Mouse (Mus musculus) layer of hippocampus, adult 9-10 months (tissue): Measurements from ENCODE around the gene Ggn.
"Not testable (repeated sequence)": the region's sequence is repeated elsewhere in the genome, so short reads cannot be mapped to it uniquely, and the experiment has no call there.

ENCODE experiments used
- DNase-seq: peaks from one replicate; pipeline ENCODE4 v3.0.0; 2022; ENCODE audit warnings: low spot score

Ggn gene

GRCm38 (mm10) chr7:29162294-29162693, 7.7 kb upstream of the Ggn start:
- DNase-seq = no peak

DNA sequence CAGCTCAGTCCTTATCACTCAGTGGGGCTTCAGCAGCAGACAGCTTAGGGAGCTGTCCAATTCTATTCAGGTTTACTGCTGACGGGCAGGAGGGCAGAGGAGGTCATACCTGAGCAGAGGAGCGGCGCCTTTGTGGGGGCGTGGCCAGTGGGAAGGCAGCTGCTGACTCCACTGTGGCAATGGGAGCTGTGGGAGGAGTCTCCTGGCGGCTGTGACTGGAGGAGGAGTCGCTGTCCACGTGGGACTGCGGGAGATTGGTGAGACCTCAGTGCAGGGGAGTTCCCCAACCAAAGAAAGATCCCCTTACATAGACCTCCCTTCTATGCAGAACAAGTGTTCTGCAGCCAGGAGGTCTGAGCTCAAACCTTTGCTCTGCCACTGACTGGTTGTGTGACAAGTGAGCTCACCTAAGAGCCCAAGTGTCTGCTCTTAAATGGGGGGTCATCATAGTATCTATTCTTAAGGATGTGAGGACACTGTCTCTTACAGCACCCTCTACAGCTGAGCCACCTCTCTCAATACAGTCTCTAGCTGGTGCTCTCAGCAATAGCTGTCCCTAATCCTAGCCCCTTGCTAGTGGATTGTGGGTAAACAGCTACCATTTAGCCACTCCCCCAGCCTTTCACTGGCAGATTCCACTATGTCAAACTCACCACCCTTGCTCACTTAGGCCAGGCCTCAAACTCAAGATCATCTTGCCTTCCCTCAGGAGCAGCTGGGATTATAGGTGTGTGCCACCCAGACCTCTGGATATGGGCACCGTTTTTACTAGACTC, 7.1 kb upstream of the Ggn start:
- DNase-seq = no peak

DNA sequence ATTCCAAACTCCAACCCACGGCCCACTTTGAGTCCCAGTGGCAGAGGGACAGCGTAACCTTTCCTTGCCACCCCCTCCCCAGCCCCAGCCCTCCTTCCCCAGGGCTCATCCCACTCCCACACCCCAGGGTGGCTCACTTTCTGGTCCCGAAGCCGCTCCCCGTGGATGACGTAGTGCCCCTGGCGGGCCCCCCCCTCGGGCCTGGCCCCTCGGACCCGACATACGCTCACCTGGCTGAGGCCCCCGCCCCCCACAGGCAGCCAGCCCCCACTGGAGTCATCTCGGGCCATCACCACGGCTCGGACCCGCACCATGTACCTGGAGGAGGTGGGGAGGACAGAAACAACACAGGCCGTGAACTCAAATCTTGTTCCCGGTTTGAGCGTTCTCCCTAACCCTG, 2.4 kb upstream of the Ggn start:
- no peak for DNase-seq

DNA sequence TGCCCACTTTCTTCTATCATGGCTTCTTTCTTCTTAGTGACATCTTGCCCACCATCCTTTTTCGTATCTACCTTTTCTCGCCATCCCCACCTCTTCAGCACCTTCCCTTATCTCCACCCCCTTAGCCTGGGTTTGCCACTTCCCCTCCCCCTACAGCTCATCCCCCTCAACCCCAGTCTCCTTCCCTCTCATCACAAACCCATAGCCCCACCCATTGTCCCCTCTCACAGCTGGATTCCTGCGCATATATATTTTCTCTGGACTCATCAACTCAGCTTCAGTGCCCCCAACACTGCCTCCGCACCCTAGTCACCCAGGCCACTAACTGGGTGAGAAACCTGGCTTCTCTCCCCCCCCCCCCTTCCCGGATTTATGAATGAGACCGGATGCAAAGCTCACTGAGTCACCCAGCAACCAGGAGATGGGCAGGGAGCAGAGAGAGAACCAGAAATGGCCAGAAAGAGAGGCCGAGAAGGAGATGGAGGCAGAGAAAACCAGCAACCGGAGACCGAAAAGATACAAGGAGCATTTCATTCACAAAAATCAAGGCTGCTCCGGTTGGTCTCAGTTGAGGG, 1.8 kb upstream of the Ggn start:
- no peak for DNase-seq

DNA sequence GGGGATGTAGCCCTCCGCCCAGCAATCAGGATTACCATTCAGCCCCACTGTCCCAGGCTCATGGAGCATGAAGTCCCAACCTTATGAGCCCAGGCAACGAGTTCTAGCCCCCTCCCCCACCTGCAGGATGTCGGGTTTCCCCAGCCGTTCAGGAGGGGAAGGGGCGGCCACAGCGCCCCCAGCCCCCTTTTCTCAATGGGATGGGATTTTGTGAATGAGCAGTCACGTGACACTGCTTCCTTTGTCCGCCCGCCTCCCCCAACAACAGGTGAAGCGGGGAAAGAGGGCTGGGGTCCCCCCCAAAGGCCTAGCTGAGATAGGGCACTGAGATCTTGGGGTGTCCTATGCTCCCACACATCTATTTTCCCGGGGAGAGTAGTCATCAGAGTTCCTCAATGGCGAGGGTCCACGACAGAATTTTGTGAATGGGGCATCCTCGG, 1.2 kb upstream of the Ggn start:
- DNase-seq = no peak

DNA sequence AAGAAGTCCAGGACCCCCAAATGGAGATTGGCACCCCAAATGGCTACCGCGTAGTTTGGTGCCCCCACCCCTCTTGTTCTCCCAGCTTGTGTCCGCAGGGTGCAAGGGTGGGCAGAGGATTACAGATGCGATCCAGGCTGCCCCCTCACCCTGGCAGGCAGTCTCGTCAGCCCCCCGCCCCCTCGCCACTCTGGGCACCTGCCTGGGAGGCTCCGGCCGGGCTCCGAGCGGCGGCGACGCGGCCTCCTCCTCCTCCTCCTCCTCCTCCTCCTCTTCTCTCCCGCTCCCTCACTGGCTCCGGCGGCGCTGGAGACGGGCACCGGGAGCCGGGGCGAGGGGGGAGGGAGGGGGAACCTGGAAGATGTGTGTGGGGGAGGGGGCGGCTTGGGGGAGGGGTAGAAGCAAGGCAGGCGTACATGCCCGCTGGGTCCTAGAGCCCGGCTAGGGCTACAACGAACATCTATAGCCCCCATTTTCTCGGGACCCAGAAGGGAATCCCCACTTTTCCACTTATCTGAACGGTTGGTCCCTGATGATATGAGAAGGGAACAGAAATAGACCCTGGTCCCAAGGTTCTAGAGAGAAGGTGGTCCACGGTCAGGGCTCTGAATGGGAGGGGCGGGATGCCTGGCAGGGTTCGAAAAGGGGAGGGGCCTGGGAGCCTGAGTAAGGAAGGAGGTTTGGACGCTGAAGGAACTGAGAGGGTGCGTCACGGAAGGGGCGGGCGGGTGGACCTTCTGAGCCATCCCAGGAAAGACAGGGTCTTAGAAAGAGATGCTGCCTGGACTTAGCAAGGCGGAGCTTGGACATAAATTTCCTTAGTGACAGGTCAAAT, 562 bp upstream of the Ggn start:
- DNase-seq = no peak

DNA sequence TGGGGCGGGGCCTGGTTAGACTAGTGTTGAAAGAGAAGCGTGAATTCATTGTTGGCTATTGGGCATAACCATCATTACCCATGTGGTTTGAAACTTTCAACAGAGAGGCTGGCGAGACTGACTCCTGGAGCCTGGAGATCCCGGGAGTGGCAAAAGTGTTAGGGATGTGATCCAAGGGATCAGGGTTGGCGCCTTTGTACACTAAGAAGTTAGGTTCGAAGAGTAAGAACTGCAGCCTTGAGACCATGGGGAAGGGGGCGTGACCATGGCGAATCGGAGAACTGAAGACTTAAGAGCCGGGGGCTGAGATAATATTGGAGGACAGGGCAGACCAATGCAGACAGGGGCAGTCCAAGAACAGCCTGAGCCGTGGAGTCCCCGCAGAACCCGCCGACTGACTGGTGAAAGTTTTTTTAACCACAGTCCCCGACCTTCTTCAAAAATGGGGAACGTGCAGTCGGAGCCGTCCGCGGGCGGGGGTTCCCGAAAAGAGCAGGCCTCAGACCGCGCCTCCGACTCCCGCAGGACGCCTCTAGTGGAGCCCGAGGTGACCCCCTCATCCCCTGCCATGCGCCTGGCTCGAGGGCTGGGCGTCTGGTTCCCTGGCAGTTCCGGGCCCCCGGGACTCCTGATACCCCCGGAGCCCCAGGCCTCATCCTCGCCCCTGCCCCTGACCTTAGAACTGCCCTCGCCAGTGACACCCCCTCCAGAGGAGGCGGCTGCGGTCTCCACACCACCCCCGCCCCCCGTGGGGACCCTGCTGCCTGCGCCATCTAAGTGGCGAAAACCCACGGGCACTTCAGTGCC, 948 bp downstream of the Ggn start:
- DNase-seq = no peak

GRCm38 (mm10) chr7:29171562-29172097, 1.6 kb downstream of the Ggn start:
- DNase-seq = no peak

- DNase-seq = no peak
These were observed 2.5 kb downstream of the Ggn start for GRCm38 (mm10) chr7:29172390-29173016.

GRCm38 (mm10) chr7:29178106-29178505, 8.1 kb downstream of the Ggn start:
- no peak for DNase-seq

DNA sequence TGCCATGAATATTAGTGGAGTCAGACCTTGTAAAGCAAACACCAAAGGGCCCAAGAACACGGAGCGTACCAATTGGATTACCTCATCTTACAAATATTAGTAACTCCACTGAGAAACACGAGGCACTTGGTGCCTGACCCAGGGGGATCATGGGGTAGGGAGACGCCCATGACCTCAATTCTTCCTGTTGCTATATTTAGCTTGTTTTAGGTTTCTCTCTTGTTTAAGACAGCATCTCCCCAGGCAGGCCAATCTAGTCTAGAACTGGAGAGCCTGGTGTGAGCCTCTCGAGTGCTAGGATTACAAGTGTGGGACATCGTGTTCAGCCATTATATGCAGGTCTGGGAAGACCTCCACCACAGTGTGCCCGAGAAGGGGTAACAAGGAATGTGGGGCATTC, 9.3 kb downstream of the Ggn start:
- DNase-seq = no peak

DNA sequence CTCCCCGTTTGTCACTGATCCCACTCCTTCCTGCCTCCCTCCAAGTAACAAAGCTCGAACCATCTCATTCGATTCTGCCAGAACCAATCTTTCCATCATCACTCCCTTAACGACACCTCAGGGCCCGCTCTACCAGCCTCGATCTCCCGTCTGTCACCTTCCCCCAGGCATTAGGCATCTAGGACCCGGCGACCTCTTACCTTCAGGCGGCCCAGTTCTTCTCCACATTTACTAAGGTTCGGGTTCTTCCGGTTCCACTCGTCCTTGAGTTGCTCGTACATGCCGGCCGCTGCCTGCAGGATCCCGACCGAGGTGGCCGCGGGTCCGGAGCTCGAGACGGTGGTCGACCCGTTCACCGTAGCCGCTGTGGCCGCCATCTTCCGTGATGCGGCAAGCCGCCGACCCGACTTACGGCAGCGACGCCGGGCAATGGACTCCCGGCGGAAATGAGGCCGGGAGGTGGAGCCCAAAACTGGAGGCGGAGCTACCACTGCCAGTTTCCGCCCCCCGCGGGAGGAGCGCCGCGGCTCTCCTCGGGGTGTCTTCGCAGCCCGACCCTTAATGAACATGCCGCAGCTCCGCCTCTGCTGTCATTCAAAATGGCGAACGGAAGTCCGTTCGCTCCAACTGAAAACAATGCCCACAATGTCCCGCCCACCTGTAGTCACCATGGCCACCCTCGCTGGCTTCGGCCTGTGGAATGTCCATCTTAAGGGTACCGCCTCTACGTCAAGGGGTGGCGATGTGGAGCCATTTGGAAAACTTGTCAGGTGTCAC, 10.3 kb downstream of the Ggn start, which contains the start of gene Psmd8:
Psmd8 (minus strand) TSS at position 625 of the 777 bp plus-strand sequence.
- DNase-seq = peak; percentile 93

- DNase-seq = no peak
These were observed 10.8 kb downstream of the Ggn start for GRCm38 (mm10) chr7:29180854-29181236.

DNA sequence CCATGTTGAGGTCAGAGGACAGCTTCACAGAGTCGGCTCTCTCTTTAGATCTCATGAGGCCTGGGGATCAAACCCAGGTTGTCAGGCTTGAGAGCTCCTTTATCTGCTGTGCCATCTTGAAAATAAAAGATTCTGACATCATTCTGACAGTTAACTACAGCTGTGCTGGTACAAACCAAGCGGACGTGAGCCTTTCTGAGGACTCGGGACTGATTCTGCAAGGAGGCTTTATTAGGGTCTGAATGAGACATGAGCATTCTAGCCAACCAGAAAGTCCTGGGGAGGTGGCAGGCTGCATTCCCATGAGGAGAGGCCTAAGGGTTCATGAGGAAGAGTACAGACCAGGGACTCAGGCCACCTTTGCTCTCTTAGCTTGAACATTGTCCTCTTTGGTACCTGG, 11.3 kb downstream of the Ggn start:
- DNase-seq = not testable (repeated sequence)

- DNase-seq = not testable (repeated sequence)
These were observed 24.2 kb downstream of the Ggn start for GRCm38 (mm10) chr7:29194230-29194629.

DNA sequence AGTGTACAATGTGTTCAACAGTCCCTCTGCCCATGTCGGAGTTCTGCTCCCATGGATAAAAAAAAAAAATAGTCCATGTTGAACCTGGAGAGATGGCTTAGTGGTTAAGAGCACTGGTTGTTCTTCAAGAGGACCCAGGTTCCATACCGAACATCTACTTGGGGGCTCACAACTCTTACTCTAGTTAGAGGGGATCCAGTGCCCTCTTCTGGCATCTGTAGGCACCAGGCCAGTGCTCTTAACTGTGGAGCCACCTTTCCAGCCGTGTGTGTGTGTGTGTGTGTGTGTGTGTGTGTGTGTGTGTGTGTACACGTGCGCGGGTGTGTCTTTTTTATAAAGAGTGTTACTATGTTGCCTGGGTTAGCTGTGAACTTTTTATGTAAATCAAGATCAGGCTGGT, 32.6 kb downstream of the Ggn start:
- no peak for DNase-seq

DNA sequence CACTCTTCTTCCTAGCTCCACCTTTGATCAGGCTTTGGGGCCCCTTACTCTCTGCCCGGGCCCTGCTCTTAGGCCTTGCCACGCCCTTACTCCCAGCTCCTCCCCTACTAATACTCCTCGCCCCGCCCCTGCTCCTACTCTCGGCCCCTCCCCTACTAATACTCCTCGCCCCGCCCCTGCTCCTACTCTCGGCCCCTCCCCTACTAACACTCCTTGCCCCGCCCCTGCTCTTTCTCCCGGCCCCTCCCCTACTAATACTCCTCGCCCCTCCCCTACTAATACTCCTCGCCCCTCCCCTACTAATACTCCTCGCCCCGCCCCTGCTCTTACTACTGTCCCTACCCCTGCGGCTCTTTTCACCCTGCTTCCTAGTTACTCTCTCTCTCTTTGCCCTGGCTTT, 41.0 kb downstream of the Ggn start:
- DNase-seq = not testable (repeated sequence)

GRCm38 (mm10) chr7:29211415-29212198, 41.6 kb downstream of the Ggn start:
- peak; percentile 27 for DNase-seq

DNA sequence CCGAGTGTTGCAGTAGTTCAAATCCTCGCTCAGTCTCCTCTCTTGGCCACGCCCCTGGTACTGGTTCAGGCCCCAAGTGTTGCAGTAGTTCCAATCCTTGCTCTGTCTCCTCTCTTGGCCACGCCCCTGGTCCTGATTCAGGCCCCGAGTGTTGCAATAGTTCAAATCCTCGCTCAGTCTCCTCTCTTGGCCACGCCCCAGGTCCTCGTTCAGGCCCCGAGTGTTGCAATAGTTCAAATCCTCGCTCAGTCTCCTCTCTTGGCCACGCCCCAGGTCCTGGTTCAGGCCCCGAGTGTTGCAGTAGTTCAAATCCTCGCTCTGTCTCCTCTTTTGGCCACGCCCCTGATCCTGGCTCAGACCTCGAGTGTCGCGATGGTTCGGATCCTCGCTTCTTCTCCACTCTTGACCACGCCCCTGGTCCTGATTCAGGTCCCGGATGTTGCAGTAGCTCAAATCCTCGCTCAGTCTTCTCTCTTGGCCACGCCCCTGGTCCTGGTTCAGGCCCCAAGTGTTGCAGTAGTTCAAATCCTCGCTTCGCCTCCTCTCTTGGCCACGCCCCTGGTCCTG, 42.3 kb downstream of the Ggn start:
- DNase-seq = no peak
